Mouse (Mus musculus) left cerebral cortex, adult 11 months (tissue): ENCODE results near the gene Col6a4.

Experiments used
- DNase-seq: peaks from one replicate; pipeline ENCODE4 v3.0.0; 2022; ENCODE audit warnings: low spot score

Col6a4 gene

DNA sequence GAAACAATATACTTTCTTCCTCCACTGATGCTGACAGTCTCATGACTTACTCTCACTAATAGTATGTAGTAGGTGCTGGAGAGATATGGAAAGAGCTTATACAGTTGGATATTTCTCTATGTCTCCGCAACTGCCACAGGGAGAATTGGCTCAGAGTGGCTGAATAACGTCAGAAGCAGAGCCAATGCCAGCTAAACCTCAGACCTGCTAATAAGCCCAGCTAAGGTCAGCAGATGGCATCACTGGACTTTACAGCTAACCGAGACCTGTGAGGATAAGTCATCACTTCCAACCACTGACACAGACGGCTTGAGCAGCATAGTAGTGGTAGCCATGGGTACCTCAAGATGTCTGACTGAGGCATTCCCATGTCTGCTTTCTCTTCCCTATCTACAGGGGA lies 22.6 kb downstream of the Col6a4 start:
- no peak for DNase-seq

DNA sequence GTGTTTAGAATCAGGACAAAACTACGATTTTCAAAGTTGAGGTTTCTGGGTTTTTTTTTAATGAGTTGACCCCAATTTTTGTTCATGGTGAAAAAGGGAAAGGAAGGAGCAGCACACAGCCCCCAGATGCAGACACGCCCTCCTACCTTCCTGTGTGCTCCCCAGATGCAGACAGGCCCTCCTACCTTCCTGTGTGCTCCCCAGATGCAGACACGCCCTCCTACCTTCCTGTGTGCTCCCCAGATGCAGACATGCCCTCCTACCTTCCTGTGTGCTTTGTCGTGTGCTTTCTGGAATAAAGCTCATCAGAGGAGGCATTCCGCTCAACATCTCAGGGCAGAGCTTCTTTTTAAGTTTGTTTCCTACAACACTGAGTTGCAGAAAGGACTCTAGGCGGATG lies 24.9 kb downstream of the Col6a4 start:
- no peak for DNase-seq

DNA sequence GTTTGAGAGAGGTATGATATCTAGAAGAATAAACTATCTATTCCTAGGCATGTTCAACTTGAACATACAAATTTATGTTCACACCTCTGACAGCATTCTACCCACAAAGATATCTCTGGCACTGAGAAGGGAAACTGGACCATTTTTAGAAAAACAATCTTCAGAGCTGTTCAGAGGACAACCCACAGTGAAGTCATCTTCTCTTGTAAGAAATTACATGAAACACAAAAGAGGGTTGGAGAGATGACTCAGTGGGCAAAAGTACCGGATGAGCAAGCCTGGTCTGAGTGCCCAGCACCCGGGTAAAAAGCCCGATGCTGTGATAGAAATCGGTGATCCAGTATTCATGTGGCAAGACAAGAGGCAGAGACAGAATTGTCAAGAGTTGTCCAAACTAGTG lies 43.1 kb downstream of the Col6a4 start:
- DNase-seq, result peak; percentile 12

DNA sequence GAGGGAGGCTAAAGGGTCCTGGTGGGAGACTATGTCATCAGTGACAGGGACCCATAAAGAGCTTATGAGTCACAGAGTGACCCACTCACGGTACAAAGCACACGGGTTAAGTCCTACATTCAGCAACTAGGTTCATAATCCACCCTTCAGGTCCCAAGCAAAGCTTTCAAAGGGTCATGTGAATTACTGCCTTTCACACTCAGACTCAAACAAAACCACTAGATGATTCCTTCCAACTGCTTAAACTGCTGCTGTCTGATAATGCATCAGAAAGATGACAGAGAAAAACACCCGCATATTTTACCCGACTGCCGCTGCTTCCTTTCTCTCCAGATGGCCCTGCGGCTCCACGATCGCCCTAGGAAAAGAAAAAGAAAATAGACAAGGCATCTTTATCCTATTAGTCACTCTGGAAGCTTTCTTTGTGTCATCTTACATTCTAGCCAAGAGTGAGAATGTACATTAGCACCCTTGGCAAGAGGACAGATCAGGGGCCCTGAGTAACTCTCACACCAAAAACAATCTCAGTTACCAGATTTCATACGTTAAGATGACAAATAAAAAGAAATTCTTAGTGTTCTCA lies 52.6 kb downstream of the Col6a4 start:
- no peak for DNase-seq

DNA sequence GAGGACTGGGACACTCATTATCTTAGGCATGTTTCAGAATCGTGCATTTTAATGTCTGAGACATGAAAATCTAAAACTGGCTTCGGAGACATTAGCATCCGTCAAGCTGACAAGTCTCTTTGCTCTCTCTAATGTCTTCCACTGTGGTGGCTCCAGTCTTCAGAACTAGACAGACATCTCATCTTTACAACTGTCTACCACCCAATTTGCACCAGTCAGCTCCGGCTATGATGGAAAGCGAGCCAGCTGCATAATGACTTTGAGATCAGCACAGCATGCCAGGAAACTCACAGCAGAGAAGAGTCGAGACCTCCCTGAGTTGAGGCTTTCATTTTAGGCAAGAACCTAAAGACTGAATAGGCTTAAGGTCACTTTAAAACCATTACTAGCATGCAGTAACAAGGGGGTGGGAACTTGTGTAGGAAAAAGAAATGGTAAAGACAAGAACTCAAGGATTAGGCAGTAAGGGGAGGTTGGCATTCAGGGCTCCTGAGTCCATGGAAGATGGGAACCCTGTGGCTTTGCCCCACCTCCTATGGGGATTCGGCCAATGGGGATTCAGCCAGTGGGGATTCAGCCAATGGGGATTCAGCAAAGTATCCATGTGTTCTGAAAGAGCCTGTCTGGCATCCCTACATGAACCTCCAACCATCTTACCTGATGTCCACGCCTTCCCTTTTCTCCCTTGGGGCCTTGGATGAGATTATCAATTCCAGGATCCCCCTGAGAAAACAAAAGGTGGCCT lies 56.5 kb downstream of the Col6a4 start:
- no peak for DNase-seq

DNA sequence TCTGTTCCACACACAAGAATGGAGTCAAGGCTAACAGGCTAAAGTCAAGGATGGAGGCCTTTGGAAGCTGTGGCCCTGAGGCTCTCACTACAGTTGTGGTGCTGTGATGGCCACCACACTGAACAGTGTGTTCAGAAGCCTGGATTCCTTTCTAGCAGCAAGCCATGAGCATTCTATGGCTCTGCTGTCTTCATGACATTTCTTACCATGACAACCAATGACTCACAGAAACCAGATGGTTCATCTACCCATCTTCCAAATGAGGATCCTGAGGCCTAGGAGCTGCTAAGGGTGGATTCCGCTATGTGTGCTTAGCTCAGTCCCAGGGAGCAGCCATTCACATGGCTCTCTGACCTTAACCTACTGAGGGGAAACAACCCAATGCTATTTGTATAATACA lies 57.3 kb downstream of the Col6a4 start:
- DNase-seq, result peak; percentile 17

DNA sequence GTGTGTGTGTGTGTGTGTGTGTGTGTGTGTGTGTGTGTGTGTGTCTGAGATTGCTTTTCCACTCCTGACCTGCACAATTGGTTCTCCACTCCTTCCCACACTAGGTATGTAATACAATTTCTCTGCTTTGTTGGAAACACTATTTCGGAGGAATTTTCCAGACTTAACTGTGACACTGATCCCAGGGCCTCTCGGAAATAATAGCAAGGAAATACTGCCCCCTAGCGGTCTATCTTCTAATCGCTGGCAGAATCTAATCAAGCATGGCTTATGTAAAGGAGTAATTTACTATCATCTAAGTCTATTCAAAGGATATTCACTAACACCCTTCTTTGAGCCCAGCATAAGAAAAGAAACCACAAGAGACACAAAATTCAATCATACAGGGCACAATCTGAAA lies 57.7 kb downstream of the Col6a4 start:
- DNase-seq, result peak; percentile 87

DNA sequence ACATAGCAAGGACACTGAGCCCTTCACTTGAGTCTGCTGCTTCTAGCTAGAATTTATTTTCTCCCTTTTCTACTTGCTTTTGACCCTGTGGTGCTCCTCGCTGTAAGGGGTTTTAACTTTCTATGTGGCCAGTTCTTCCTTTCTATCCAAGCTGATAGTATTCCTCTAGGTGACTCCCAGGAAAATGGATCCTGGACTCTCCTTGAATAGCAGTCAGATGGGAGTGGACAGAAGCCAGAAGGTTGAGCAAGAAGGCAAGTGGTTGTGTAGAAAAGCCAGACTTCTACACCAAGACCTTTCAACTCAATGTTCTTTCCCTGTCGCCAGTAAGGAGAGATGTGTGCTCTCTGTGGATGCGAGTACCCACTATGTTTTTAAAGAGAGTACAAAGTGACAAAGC lies 80.9 kb downstream of the Col6a4 start:
- DNase-seq, result no peak

DNA sequence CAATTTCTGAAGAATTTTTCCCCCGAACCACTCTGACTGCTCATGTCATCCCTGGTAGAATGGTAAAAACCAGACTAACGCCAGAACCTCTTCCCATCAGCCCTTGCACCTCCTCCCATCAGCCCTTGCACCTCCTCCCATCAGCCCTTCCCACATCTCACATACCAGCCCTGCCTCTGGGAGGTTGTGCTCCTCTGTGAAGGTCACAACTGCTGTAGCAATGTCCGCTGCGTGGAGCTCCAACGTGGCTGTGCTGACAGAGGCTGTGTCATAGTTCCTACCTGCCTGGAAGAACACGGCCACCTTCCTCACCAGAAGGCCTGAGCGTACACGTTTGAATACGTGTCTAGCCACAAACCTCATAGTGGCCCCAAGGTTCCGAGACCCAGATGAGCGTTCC lies 83.4 kb downstream of the Col6a4 start:
- no peak for DNase-seq

DNA sequence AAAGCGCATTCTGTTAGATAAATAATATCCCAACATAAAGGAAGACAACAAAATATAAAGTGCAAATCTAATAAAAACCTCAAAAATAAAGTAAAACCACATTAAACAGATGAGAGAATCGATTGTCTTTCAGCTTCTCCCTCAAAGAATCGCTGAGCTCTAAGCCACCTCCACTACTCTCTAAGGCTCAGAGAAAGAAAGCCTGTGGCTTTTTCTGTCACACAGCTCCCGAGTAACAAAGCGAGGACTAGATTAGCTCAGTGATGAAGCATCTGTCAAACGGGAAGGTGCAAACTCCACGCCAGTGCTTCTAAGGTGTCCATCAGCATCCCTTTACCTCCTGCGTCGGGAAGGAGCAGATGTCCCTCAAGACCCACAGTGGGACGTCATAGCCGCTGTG lies 98.6 kb downstream of the Col6a4 start:
- DNase-seq, result no peak

DNA sequence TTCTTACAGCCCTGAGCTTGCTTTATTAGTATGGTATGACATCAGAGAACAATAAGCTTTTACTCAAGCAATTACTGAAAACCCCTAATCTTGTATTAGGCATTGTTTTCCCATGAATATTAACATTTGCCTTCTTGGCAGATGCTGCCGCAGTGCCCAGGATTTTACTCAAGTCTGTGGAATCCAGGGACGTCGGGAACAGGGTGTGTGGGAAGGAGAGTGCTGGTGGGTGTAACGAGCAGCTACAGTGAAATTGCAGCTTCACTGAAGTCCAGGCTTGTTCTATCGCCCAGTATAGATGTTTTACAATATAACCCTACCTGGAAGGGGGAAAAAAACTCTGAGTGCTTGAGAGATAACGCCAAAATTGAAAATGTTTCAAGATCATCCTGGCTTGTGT lies 104.2 kb downstream of the Col6a4 start:
- peak; percentile 25 for DNase-seq

DNA sequence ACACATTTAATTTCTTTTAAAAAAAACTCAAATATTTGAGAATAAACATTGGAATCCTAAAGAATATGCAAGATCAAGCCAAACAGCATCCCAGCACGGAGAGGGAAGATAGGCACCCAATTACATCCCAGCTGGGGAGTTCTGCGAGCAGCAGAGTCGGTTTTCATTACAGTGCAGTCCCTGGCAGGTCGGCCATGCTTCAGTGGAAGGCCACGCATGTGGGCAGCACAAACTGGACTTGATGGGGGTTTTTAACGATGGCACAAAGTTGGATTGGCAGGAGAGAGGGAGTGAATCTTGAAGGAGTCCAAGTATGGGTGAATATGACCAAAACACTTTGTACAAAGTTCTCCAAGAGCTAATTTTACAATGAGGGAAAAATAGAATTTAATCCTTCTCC lies 106.5 kb downstream of the Col6a4 start:
- DNase-seq, result no peak

DNA sequence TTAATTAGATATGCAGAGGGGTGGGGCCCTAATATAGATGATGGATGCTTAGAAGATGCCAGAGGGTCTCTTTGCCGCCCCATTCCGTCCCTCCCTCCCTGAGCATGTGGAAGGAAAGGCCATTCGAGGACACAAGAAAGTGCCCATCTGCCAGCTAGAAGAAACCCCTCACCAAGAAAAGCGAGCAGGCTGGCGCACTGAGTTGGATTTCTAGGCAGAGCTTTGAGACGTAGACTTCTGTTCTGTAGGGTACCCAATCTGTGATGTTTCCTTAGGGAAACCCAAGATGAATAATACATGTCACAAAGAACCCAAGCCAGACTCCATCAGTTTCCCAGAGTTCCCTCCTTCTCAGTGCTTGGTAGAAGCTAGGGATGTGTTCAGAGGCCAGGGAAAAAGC lies 107.1 kb downstream of the Col6a4 start:
- no peak for DNase-seq

DNA sequence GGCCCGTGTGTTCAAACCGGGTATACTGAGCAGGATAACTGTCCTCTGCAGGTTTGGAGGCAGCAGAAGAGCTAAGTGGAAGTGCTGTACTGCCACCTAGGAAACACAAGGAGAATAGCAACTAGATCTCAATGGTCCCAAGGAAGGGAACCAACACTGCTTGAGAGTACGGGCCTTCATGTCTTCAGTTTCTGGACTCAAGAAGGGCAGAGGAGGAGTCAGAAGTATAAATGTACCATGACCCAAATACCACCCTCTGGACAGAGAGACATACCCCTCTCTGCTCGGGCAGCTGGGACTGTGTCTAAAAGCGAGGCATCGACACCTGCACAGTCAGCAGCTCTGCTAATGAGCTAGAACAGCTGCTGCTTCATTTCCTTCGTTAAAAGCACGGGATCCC lies 108.5 kb downstream of the Col6a4 start:
- no peak for DNase-seq

DNA sequence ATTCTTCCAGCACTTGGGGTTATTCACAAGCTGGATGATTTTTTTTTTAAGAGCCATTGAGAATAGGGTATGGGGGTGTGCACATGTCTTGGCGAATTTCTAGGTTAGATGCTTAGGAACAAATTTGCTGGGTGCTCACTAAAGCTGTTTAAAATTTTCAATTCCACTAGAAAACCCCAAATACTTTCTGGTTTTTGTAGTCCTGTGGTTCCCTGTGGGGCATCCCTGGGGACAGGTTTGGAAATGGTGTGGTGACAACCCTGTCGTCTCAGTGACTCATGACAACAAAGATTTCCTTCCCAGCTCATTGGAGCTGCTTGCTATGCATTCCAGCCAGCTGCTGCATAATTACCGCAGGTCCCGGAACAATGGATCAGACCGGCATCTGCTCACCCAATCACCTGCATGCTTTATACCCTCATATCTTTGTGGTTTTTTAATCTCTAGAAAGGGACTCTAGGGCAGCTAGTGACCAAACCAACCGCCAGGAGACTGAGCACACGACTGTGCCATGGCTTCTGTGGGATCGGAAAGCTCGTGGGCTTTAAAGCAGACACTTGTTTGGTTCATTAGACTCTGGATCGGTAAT lies 111.6 kb downstream of the Col6a4 start:
- no peak for DNase-seq

DNA sequence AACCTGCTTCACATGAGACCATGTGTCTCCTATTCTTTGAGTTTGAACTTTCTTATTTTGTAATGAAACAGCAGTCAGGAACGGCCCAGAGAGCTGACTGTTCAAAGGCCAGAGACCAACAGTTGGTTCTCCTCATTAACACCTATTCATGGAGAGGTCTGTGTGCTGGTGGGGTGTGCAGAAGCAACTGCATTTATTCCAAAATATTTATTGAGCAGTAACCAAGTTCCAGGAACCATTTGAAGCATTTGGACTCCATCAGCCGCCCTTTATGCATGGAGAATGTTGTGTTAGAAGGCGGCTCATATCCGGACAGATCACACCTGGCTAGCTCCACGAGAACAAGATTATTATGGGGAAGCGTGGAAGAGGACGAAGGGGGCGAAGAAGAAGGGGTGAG lies 118.1 kb downstream of the Col6a4 start:
- DNase-seq, result no peak

DNA sequence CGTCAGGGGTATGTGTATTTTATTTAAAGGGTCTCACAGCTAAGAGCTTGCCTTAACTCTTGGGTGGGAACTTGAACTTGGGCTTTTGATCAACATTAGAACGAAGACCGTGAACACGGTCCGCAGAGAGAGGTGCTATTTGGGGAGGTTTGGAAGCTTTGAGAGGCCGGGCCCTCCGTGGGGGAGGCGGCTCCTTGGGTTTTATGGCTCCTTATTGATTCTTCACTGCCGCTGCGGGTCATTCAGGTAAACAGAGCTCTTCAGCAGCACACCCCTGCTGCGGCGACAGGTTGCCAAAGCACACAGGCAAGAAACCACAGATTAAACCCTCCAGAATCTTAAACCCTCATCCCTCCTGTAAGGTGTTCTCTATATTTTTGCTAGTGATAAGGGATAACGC lies 119.7 kb downstream of the Col6a4 start:
- no peak for DNase-seq

DNA sequence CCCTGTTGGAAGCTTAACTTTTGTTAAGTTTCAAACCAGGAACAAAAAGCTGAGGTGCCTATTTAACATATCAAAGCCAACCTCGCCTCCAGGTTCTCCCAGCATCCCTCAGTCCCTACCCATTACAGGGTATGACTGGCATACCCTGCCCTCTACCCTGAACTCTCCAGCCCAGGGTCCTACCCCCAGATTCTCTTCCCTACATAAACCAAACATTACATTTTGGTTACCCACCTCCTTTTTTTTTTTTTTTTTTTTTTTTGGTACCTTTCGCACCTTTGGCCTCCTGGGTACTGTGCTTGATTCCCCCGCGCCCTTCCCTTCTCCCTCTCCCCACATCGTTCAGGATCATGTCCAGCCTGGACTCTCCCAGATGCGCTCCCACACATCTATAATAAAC lies 120.3 kb downstream of the Col6a4 start:
- DNase-seq, result no peak

DNA sequence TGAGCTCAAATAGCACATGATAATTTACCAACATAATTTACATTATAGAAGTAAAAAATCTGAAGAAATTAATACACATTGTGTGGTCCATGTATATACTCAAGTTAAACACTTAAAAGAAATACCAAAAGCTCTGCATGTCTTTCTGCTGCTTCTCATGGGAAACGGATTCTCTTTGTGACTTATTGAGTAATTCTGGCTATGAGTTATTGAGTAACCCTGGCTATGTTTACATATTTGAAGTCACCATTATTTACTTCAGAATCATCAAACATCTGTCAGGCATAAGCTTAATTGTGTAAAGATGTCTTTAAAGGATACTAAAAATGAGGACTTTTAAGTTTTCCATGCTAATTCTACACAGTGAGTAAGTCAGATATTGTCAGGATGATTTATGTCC lies 122.8 kb downstream of the Col6a4 start:
- DNase-seq, result no peak

DNA sequence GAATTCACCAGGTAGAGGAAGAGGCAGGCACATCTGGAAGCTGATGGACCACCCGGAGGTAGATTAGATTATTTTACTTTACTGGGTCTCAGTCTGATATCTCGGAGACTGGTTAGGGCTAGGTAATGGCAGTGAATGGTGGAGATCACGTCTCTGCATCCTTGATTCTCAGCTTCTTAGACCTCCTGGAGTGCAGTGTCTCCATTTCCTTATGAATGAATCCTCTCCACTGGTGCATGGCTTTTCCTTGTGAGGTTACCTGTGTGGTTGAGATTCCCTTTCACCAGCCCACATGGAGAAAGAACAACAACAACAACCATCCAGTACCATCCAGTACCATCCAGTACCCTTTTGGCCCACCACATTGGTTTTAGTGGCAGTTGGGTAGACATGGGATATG lies 124.6 kb downstream of the Col6a4 start:
- no peak for DNase-seq

DNA sequence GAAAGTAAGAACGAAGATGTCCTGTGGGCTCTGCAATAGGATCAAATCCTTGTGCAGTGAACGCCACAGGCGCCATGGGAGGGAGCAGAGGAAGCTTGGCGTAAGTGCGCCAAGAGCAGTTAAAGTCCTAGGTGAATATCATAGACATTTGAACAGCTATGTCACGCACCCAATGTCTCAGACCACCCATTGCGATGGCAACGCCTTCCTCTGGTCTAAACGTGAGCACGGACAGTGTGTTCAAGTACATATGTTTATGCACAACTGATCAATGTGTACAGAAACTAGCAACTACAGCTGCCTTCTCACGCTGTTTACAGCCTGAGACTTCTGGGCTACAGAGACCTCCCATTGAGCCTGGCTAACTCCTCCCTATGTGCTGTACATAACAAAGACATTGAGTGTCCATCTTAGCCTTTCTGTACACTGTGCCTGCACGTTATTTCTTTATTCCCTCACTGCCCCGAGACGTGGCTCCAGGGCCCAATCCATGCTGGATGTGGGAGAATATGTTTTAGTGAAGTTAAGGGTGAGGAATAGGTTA lies 125.2 kb downstream of the Col6a4 start:
- no peak for DNase-seq

DNA sequence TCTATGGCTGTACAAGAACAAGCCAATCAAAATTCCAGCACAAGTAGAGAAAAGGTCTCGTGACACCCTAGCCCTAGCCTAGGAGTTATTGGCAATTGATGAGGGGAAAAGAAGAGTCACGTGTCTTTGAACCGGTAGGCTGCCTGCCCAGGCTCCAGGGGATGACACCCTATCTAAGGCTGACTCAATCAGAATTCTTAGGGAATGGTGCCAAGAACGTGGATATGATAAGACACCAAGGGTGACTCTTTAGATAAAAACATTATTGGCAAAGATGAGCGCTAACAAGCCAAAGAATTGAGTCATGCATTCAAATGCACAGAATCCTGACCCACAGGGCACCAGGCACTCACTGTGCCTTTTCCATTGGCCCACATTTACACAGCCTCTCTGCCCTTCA lies 125.7 kb downstream of the Col6a4 start:
- no peak for DNase-seq

DNA sequence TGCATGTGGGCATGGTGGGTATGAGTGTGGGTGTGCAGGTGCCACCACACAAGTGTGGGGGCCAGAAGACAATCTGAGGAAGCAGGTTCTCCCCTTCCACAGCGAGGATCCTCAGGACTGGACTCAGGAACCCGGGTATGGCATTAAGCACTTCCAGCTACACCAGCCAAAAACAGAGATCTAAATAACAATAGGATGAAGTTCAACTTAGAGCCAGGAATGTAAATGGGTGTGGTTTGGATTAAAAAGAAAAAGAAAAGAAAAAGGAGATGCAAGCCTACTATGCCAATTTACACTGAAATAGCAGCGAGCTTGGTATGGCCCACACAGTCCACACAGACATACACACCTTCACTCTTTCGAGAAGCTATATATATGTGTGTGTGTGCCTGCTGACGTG lies 128.6 kb downstream of the Col6a4 start:
- DNase-seq, result no peak

DNA sequence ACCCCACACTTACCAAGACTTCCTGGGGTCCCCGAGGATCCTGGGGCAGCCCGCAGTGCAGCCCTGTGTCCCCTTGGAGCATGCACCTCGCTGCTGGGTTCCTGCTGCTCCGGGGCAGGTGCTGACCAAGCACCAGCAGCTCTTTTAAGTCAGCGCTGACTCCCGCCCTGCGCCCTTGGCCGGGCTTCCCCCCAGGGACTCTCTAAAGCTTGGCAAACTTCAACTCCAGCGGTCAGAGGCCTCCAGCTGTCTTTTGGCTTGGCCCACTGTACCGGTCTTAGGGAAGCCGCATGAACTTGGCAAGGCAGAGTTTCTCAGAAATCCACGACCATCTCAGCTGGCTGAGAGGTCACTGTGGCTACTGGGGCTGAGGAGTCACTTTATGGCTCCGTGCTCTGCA lies 136.1 kb downstream of the Col6a4 start, which contains the start of gene Col6a5:
Gene Col6a5 (minus strand): TSS at position 111 of the 400 bp plus-strand sequence.
- no peak for DNase-seq
